Mouse (Mus musculus) frontal cortex, postnatal 14 days (tissue): Measurements from ENCODE around the gene Dpp8.

Experiments
- DNase-seq, 2 experiments: peaks; one replicate each; pipeline ENCODE4 v3.0.0; 2022; ENCODE audit warnings: low spot score in 2 of 2

Dpp8 gene

GRCm38 (mm10) chr9:65085270-65085669, 53.1 kb downstream of the Dpp8 start:
- no peak for DNase-seq

- DNase-seq, result no peak
Measured at GRCm38 (mm10) chr9:65086801-65087200, 54.6 kb downstream of the Dpp8 start.

GRCm38 (mm10) chr9:65087490-65087889, 55.3 kb downstream of the Dpp8 start:
- DNase-seq, result no peak

- peak; percentile 31 to 38 for DNase-seq
Measured at GRCm38 (mm10) chr9:65094237-65094636, 62.0 kb downstream of the Dpp8 start.

DNA sequence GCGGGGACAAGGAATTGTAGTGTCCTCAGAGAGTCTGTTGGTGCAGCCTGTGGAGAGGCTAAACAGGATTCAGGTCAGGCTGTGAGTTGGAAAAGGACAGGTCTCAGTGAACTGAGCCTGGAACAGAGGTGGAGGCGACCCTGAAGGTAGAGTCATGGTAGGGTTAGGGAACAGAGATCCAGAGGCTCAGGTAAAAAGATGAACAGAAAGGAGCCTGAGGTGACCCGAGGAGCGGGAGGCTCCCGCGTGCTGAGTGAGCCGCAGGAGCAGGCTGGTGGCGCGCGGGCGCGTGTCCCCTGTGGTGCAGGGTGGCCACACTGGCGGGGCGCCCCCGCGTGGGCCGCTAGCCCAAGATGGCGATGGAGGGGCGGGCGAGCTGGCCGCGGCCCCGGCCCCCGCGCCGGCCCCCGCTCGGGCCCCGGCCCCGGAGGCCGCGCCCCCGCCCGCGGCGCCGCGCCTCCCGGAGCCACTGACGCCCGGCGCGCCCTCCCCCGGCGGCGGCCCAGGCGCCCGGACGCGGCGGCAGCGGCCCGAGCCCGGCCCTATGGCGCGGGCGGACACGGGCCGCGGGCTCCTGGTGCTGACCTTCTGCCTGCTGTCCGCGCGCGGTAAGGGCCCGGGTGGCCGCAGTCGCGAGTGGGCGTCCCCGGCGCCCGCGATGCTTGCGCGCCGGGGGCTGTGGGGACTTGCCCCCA, 68.9 kb downstream of the Dpp8 start, which contains the start of gene Igdcc4:
Gene Igdcc4, plus strand, starts transcription at position 496 of the 695 bp plus-strand sequence.
- no peak for DNase-seq

DNA sequence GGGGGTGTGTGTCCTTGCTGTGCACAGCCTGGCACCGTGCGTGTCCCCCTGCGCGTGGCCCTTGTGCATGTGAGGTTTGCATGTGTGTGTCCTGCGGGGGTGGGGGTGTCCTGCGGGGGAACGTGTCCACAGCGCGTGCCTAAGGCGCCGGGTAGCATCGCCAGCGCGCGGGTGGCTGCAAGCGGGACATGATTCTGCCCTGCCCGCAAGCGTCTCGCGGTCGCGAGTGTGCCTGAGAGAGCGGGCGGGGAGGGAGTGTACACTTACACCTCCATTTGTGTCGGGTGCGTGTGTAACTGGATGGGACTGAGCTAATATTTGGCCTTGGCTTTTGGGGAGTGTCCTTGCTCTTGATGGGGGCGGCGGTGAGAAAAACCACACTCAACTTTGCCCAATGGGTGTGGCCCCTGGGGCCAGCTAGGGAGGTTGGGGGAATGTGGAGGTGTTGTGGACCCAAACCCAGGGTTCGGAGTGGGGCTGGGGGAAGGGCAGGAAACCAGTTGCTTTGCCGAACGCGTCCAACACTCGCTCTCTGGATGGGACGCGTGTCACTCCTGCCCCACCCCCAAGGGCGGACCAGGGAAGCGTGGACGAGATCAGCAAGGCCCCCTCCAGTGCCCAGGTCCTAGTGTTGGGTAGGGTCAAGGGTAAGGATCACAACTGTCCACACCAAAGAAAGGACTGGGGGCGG, 69.6 kb downstream of the Dpp8 start:
- DNase-seq, result peak; percentile 32 to 37

GRCm38 (mm10) chr9:65102377-65103172, 70.4 kb downstream of the Dpp8 start:
- DNase-seq, result no peak

GRCm38 (mm10) chr9:65103173-65103752, 71.0 kb downstream of the Dpp8 start:
- DNase-seq, result no peak

DNA sequence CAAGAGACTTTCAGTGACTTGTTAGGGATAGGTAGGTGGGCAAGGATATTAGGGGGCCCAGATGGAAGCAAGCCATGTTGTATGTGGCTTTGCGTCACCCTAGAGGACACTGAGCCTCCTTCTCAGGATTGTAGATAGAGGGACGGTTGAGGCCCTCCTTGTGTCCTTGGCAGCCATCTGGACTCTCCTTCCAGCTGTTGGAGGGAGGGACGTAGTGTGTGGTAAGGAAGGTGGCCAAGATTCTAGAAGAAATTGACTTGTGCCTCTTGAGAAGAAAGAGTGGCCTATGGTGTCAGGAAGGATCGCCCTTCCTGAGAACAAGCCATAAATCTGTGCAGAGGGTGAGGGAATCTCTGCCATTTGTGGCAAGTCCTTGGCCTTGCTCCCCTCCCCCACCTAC, 74.6 kb downstream of the Dpp8 start:
- no peak for DNase-seq

GRCm38 (mm10) chr9:65107893-65108292, 75.7 kb downstream of the Dpp8 start:
- no peak for DNase-seq

- DNase-seq, result peak in 1 of 2 experiments; percentile 50
Measured at GRCm38 (mm10) chr9:65109132-65110072, 77.2 kb downstream of the Dpp8 start.

- no peak for DNase-seq
Measured at GRCm38 (mm10) chr9:65111698-65112097, 79.5 kb downstream of the Dpp8 start.

DNA sequence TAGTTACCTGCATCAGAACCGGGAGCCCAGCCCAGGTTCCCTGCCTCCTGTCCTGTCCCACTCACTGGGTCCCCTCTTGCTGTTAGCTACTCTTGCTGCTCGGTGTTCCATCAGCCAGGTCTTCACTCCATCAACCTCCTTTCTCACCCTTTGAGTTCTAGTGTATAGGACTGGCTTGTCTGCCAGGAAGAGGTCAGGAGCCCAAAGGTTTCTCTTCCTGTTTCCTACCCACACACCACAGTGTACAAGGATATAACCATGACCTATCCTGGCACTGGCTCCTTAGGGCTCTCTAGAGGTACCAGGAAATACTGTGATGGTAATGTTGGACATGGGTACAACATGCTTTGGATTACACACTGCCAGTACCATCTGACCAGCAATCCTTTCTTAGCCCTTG, 81.5 kb downstream of the Dpp8 start:
- no peak for DNase-seq

DNA sequence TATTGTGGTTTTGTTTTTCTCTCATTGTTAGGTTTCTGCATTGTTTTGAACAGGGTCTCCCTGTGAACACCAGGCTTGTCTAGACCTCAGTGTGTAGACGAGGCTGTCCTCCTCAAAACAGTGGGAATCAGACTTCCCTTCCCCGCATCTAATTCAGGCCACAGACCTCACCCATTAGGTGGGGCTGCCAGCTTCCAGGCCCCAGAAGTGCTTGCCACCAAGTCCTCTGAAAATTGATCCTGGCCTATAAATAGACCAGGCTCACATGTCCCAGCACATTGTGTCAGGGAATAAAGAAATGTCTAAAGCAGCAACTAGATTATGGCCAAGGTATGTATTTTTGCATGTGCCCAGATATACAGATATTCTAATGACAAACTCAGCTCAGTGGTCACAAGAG, 83.7 kb downstream of the Dpp8 start:
- DNase-seq, result no peak

DNA sequence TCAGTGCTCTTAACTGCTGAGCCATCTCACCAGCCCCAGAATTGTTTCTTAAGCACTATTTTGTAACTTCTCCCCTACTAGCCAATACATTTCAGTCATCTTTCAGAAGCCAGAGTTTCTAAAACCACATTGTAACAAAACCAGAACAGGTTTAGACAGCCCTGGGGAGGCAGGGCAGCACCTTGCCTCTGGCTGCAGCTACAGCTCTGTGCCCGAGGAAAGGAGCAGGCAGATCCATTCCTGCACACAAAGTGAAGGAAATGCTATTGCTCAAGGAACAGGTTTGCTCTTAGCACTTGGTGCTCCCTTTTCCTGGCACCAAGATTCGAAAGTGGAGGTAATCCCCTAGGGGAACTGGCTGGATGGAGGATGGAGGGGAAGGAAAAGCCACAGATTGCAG, 85.3 kb downstream of the Dpp8 start:
- DNase-seq, result no peak

DNA sequence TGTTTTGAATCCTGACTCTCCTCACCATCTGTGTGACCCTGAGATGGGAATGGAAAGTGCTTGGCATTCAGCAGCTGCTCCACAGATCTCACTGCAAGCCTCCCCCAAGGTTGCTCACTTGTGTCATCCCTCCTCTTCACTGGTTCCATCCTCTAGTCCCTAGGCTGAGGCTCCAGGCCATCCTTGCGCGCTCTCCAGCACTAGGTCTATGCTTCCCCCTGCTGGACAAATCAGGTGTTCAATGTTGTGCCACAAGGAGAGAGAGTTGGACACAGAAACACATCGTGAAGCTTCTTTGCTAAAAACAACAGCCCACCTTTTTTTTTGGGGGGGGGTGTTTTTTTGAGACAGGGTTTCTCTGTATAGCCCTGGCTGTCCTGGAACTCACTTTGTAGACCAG, 88.7 kb downstream of the Dpp8 start:
- DNase-seq, result peak in 1 of 2 experiments; percentile 61

- DNase-seq, result peak; percentile 53 to 69
Measured at GRCm38 (mm10) chr9:65122545-65122944, 90.3 kb downstream of the Dpp8 start.

DNA sequence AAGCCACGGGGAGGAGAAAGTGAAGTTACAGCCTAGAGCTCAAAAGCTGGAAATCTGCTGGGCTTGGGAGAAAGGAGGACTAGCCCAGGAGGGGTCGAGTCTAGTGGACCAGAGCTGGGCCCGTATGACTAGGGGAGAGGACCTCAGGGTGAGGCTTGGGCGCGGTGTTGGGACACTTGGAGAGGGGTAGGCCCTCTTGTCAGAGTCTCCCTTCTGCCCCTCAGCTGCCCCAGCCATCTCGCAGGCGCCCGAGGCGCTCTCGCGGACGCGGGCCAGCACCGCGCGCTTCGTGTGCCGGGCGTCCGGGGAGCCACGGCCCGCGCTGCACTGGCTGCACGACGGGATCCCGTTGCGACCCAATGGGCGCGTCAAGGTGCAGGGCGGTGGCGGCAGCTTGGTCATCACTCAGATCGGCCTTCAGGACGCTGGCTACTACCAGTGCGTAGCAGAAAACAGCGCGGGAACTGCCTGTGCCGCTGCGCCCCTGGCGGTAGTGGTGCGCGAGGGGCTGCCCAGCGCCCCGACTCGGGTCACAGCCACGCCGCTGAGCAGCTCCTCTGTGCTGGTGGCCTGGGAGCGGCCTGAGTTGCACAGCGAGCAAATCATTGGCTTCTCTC, 91.4 kb downstream of the Dpp8 start:
- no peak for DNase-seq

- DNase-seq, result no peak
Measured at GRCm38 (mm10) chr9:65128123-65128815, 96.1 kb downstream of the Dpp8 start.

DNA sequence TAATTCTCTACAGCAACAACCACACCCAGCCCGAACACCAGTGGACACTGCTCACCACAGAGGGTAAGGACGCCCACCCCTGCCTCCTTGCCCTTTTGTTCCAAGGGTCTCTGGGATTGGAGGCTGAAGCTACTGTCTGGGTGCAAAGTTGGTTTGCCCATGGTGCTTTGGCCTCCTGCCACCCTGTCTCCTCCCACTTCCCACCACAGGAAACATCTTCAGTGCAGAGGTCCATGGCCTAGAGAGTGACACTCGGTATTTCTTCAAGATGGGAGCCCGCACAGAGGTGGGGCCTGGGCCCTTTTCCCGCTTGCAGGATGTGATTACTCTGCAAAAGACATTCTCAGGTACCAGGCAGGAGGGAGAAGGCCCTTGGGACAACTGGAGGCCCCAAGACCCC, 99.5 kb downstream of the Dpp8 start:
- DNase-seq, result no peak
